Mouse (Mus musculus) neural tube, embryonic 12.5 days (tissue): ENCODE measurements around the gene Fgfr2. TPM values are rescaled to one million over a fixed set of nuclear protein-coding genes. Genes with fewer than 3 reads are reported as not detected.
"Not testable (repeated sequence)": the region's sequence is repeated elsewhere in the genome, so short reads cannot be mapped to it uniquely, and the experiment has no call there.

ENCODE experiments used
- ATAC-seq: fragments of 200-750 bp; cut with Nextera tagmentation; 2 replicates; pipeline ENCODE4 v1.8.0; 2017; ENCODE audit warnings: low read depth, mild to moderate bottlenecking, moderate TSS enrichment, moderate library complexity; ENCODE audit not compliant: low FRiP score
- H3K27ac ChIP-seq: fragments of 300-500 bp; sonication (generic); 2 replicates; pipeline ENCODE4 v1.5.1; 2016
- H3K27me3 ChIP-seq: fragments of 300-500 bp; sonication (generic); replicated peaks from 2 replicates; pipeline ENCODE4 v1.6.1; 2016; ENCODE audit warnings: mild to moderate bottlenecking
- H3K36me3 ChIP-seq: fragments of 300-500 bp; sonication (generic); 2 replicates; pipeline ENCODE4 v1.6.1; 2016; ENCODE audit warnings: mild to moderate bottlenecking
- H3K4me1 ChIP-seq: fragments of 300-500 bp; sonication (generic); 2 replicates; pipeline ENCODE4 v1.6.1; 2016
- H3K4me2 ChIP-seq: fragments of 300-500 bp; sonication (generic); replicated peaks from 2 replicates; pipeline ENCODE4 v1.6.1; 2016; ENCODE audit warnings: mild to moderate bottlenecking
- H3K4me3 ChIP-seq: fragments of 300-500 bp; sonication (generic); 2 replicates; pipeline ENCODE4 v1.5.1; 2016
- H3K9ac ChIP-seq: fragments of 300-500 bp; sonication (generic); 2 replicates; pipeline ENCODE4 v1.6.1; 2016; ENCODE audit warnings: mild to moderate bottlenecking
- H3K9me3 ChIP-seq: fragments of 300-500 bp; sonication (generic); 2 replicates; pipeline ENCODE4 v1.6.1; 2016; ENCODE audit warnings: mild to moderate bottlenecking
- WGBS: fragments of 180-500 bp; shearing (Covaris S2); methylation state at CpG from one replicate; pipeline ENCODE4 v1.1.7; 2016; 5-methylcytosine and 5-hydroxymethylcytosine counted together
- polyA plus RNA-seq: library from polyadenylated mRNA; unstranded; fragments of >200 nt; fragmentation: Nextera tagmentation; extraction: Ambion mirVana; gene quantifications from 2 replicates; pipeline ENCODE4 v1.2.1, GENCODE M21; 2016

The Fgfr2 gene
- polyA plus RNA-seq, 1 experiment from 2014 or later = 65.0 TPM

- Histone ChIP-seq H3K4me2 (no peak overlapping the region; the same call in 1 of the 2 replicates), H3K4me1 (peaks cover 11% of the 10 kb centered on the region), H3K27me3 (no peaks in the 10 kb centered on the region; the same call in 1 of the 2 replicates), H3K27ac (no peak overlapping the region), H3K4me3 (no peak overlapping the region), H3K9ac (no peak overlapping the region), H3K36me3 (no peaks in the 10 kb centered on the region), H3K9me3 (peaks cover 3% of the 10 kb centered on the region; the same call in 1 of the 2 replicates)
- ATAC-seq = peak; percentile 80
- 14% methylated on average over 3 of the region's 3 CpGs for WGBS
These were observed 1658.0 kb downstream of the Fgfr2 start for GRCm38 (mm10) chr7:131465117-131465601.

- Histone ChIP-seq H3K27me3 (no peaks in the 10 kb centered on the region; the same call in 1 of the 2 replicates), H3K4me2 (no peak overlapping the region), H3K9me3 (no peaks in the 10 kb centered on the region; the same call in 1 of the 2 replicates), H3K27ac (no peak overlapping the region), H3K4me1 (no peaks in the 10 kb centered on the region), H3K36me3 (no peaks in the 10 kb centered on the region), H3K4me3 (no peak overlapping the region), H3K9ac (no peak overlapping the region)
- 93% methylated on average over 5 of the region's 5 CpGs for WGBS
- ATAC-seq = no peak
These were observed 1666.4 kb downstream of the Fgfr2 start for GRCm38 (mm10) chr7:131456714-131457113.

- ATAC-seq = no peak
- WGBS = 59% methylated on average over 3 of the region's 3 CpGs
- H3K4me3 ChIP-seq = no peak overlapping the region
These were observed 1686.1 kb downstream of the Fgfr2 start for GRCm38 (mm10) chr7:131437051-131437450.

GRCm38 (mm10) chr7:131434276-131434675, 1688.9 kb downstream of the Fgfr2 start:
- Histone ChIP-seq H3K4me2 (no peak overlapping the region), H3K4me1 (no peaks in the 10 kb centered on the region), H3K27me3 (no peaks in the 10 kb centered on the region), H3K36me3 (peaks cover 9% of the 10 kb centered on the region), H3K9me3 (no peaks in the 10 kb centered on the region), H3K4me3 (no peak overlapping the region), H3K9ac (no peak overlapping the region), H3K27ac (no peak overlapping the region)
- 73% methylated on average over 1 of the region's 1 CpGs for WGBS
- no peak for ATAC-seq

More at GRCm38 (mm10) chr7:131437051-131437450, 1686.1 kb downstream of the Fgfr2 start:
- Histone ChIP-seq H3K9me3 (no peaks in the 10 kb centered on the region), H3K27ac (no peak overlapping the region), H3K4me2 (no peak overlapping the region), H3K4me1 (no peaks in the 10 kb centered on the region), H3K9ac (no peak overlapping the region), H3K36me3 (no peaks in the 10 kb centered on the region), H3K27me3 (no peaks in the 10 kb centered on the region)

GRCm38 (mm10) chr7:131432244-131432643, 1690.9 kb downstream of the Fgfr2 start:
- Histone ChIP-seq H3K27me3 (no peaks in the 10 kb centered on the region), H3K4me2 (no peak overlapping the region), H3K27ac (no peak overlapping the region), H3K9ac (no peak overlapping the region), H3K9me3 (no peaks in the 10 kb centered on the region), H3K36me3 (peaks cover 18% of the 10 kb centered on the region), H3K4me3 (no peak overlapping the region), H3K4me1 (no peaks in the 10 kb centered on the region)
- ATAC-seq = no peak
- WGBS = 20% methylated on average over 1 of the region's 1 CpGs

- no peak for ATAC-seq
- no peaks in the 10 kb centered on the region for H3K27me3 ChIP-seq
- H3K27ac ChIP-seq = no peak overlapping the region
- no peak overlapping the region for H3K9ac ChIP-seq
- H3K9me3 ChIP-seq = no peaks in the 10 kb centered on the region
- no peak overlapping the region for H3K4me3 ChIP-seq
- H3K4me2 ChIP-seq = no peak overlapping the region
- 90% methylated on average over 5 of the region's 5 CpGs for WGBS
- H3K4me1 ChIP-seq = no peaks in the 10 kb centered on the region
- peaks cover 26% of the 10 kb centered on the region for H3K36me3 ChIP-seq
These were observed 1695.8 kb downstream of the Fgfr2 start for GRCm38 (mm10) chr7:131427331-131427730.

GRCm38 (mm10) chr7:131424912-131425311, 1698.2 kb downstream of the Fgfr2 start:
- Histone ChIP-seq H3K36me3 (peaks cover 17% of the 10 kb centered on the region), H3K4me3 (no peak overlapping the region), H3K4me1 (no peaks in the 10 kb centered on the region), H3K4me2 (no peak overlapping the region), H3K27ac (no peak overlapping the region), H3K27me3 (no peaks in the 10 kb centered on the region), H3K9ac (no peak overlapping the region), H3K9me3 (no peaks in the 10 kb centered on the region)
- 75% methylated on average over 2 of the region's 2 CpGs for WGBS
- no peak for ATAC-seq

GRCm38 (mm10) chr7:131417605-131418004, 1705.5 kb downstream of the Fgfr2 start:
- Histone ChIP-seq H3K4me2 (no peak overlapping the region), H3K27ac (no peak overlapping the region), H3K36me3 (no peaks in the 10 kb centered on the region), H3K9me3 (no peaks in the 10 kb centered on the region), H3K9ac (no peak overlapping the region), H3K4me1 (no peaks in the 10 kb centered on the region), H3K27me3 (no peaks in the 10 kb centered on the region), H3K4me3 (no peak overlapping the region)
- no peak for ATAC-seq

GRCm38 (mm10) chr7:131416742-131417141, 1706.4 kb downstream of the Fgfr2 start:
- not testable (repeated sequence) for H3K27me3 ChIP-seq, ATAC-seq, H3K4me2 ChIP-seq, H3K36me3 ChIP-seq, H3K9ac ChIP-seq, H3K27ac ChIP-seq, H3K9me3 ChIP-seq, H3K4me1 ChIP-seq, H3K4me3 ChIP-seq

- no peak overlapping the region for H3K27ac ChIP-seq
- no peak for ATAC-seq
- 46% methylated on average over 2 of the region's 2 CpGs for WGBS
- no peaks in the 10 kb centered on the region for H3K27me3 ChIP-seq
- H3K9ac ChIP-seq = no peak overlapping the region
- no peaks in the 10 kb centered on the region for H3K36me3 ChIP-seq
- H3K9me3 ChIP-seq = no peaks in the 10 kb centered on the region
- no peak overlapping the region for H3K4me3 ChIP-seq
- H3K4me1 ChIP-seq = peaks cover 20% of the 10 kb centered on the region
- H3K4me2 ChIP-seq = peak overlapping the region; percentile 80; the same call in 1 of the 2 replicates
These were observed 1711.2 kb downstream of the Fgfr2 start for GRCm38 (mm10) chr7:131411941-131412270.

- peak overlapping the region; percentile 94 for H3K4me3 ChIP-seq
- no peak for ATAC-seq
- peaks cover 20% of the 10 kb centered on the region for H3K4me1 ChIP-seq
- no peak overlapping the region for H3K27ac ChIP-seq
- no peaks in the 10 kb centered on the region for H3K9me3 ChIP-seq
- no peaks in the 10 kb centered on the region for H3K36me3 ChIP-seq
- H3K4me2 ChIP-seq = peak overlapping the region; percentile 80
- WGBS = 29% methylated on average over 10 of the region's 10 CpGs
- no peaks in the 10 kb centered on the region for H3K27me3 ChIP-seq
- H3K9ac ChIP-seq = peak overlapping the region; percentile 89
These were observed 1711.8 kb downstream of the Fgfr2 start for GRCm38 (mm10) chr7:131411221-131411940.

- Histone ChIP-seq H3K4me3 (peak within 1 kb of the TSS; percentile 94), H3K27me3 (no peaks in the 10 kb centered on the region), H3K4me2 (peak within 1 kb of the TSS; percentile 80), H3K9me3 (no peaks in the 10 kb centered on the region), H3K27ac (peak within 1 kb of the TSS; percentile 51), H3K9ac (peak within 1 kb of the TSS; percentile 89), H3K4me1 (peaks cover 20% of the 10 kb centered on the region), H3K36me3 (no peaks in the 10 kb centered on the region)
- WGBS = under 1% methylated on average over 42 of the region's 42 CpGs
- ATAC-seq = peak; percentile 97
These were observed 1712.6 kb downstream of the Fgfr2 start, which contains the start of the genes Ikzf5 and Acadsb for GRCm38 (mm10) chr7:131410416-131411058. Gene Ikzf5 (minus strand): TSS chr7:131410521. Gene Acadsb (plus strand): TSS chr7:131410601.
